Mouse (Mus musculus) cerebral cortex, adult 2 months (tissue): ENCODE measurements around the gene Hlcs.

Experiments
- WGBS: fragments of 180-500 bp; shearing (Covaris S2); methylation state at CpG from one replicate; pipeline ENCODE4 v1.1.7; 2018; 5-methylcytosine and 5-hydroxymethylcytosine counted together

Hlcs gene

GRCm38 (mm10) chr16:94094251-94095108, 218.9 kb downstream of the Hlcs start:
- 4% methylated on average over 48 of the region's 48 CpGs for WGBS

DNA sequence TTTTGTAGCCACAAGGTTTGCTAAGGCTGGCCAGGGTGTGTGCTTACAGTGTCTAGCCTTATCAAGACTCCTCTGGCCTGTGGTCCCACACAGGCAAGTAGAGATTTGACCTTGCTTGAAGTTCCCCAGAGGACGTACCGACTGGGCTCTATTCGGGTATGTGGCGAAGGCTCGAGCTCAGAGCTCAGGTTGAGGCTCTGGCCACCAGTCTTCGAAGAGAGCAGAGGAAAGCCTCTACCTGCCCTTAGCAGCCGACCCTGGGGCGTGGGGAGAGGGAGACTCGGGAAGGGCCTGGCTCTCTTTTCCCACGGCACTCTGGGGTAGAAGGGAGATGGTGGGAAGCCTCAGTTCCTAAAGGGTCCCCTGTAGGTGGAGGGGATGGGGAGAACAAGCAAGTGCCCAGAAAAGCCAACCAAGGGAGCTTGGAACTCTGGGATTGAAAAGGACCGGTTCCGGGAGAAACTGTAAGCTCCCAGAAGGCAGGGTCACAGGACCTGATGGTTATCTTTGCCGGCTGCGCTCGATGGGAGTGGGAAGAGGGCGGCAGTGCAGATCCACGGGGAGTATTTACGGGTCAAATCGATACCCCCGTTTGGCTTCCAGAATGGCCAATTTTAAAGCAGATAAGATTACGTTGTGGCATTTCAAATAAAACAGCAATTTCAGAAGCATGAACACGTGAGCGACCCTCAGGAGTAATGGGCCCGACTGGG, 220.1 kb downstream of the Hlcs start:
- WGBS: 4% methylated on average over 24 of the region's 24 CpGs

GRCm38 (mm10) chr16:94092511-94093150, 220.7 kb downstream of the Hlcs start:
- WGBS: 3% methylated on average over 12 of the region's 12 CpGs

GRCm38 (mm10) chr16:94088819-94089692, 224.3 kb downstream of the Hlcs start:
- WGBS: 14% methylated on average over 14 of the region's 14 CpGs

- WGBS: 6% methylated on average over 11 of the region's 11 CpGs
Observed at GRCm38 (mm10) chr16:94088226-94088748, 225.1 kb downstream of the Hlcs start.

DNA sequence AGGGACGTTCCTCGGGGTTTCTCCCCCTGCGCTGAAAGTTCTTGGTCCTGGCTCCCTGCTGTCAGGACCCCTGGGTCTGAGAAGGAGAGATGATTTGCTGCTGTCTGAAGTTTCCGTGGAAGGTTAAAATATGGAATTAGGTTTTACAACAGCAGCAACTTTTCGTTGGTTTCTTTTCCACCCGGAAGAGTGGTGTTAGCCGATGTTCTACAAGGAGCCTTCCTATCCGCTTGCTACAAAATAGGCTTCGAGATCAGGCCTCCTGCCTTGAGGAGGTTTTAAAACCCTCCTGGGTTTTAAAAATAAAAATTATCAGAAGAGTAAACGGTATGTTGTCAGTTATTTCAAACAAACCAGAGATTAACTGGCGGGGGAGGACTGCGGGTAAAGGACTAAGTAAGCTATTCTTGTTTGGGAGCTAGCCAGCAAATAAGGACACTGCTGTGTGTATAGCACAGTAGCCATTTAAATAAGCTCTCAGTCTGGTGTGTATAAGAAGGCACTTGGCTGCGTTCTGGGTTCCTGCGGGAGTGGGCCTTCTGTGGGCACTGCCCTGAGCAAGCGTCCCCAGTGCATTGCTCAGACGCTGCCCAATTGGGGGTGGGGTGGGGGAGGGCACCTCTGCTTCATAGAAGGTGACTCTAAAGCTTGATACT, 225.7 kb downstream of the Hlcs start:
- 11% methylated on average over 16 of the region's 16 CpGs for WGBS

DNA sequence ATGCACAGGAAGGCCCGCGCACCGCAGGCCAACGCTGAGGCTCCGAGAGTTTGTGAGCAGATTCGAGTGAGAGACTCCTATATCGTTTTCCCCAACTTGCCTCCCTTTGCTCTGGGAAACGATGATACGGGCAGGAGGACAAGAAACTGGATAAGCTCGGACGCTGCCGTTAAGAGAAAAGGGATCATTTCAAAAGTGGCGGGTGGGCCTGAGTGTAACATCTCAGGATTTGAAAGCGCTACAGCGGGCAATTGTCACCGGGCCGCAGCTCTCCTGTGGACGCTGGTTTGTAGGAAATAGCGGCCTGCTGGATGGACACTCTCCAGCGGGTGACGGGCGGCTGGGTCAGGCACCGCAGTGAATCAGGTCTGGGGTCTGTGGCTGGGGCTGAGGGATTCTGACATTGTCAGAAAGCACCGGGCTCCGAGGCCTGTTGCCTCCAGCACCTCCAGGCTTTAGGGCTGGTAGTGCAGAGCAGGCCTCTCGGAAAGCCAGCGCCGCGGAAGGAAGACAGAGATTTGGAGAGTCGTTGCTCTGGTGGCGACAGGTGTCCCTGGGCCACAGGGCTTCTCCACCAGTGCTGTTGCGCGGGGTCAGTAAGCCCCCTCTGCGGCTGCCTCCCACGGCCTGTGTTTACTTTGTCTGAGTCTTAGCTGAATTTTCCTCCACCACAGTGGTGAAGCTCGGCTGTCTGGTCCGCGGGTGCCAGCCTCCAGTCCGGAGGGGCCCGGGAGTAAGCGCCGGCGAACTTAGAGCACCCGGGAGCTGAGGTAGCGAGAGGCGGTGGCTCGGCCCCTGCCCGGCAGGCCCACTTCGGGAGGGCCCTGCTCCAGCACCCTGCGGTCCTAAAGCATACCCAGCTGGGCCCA, 226.4 kb downstream of the Hlcs start:
- 7% methylated on average over 50 of the region's 50 CpGs for WGBS

DNA sequence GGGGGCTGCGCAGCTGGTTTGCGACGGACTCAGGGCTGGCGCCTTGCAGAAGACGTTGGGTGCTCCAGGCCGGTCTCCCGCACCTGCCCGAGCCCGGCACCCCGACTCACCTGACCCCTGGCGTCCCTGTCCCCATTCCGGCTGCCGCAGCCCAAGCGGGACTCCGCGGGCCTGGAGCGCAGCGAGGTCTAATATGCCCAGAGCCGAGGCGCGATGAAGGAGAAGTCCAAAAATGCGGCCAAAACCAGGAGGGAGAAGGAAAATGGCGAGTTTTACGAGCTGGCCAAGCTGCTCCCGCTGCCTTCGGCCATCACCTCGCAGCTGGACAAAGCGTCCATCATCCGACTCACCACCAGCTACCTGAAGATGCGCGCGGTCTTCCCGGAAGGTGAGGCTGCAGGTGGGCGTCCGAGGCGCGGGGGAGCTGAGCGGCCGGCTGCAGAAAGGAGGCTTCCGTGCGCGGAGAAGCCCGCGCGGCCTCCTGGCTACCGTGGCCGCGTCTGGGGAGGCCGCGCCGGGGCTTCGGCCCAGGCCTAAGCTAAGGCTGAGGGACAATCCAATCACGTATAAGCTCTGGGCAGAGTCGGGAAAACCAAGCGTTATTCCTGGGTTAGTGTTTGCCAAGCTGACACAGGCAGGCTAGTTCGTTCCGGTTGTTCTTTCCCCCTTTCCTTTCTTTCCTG, 227.6 kb downstream of the Hlcs start:
- WGBS: 2% methylated on average over 57 of the region's 57 CpGs

GRCm38 (mm10) chr16:94084711-94085602, 228.4 kb downstream of the Hlcs start, which contains the start of gene Sim2:
Sim2 (plus strand) TSS chr16:94084931.
- WGBS: 1% methylated on average over 82 of the region's 96 CpGs

- 2% methylated on average over 41 of the region's 41 CpGs for WGBS
Observed at GRCm38 (mm10) chr16:94083848-94084525, 229.4 kb downstream of the Hlcs start.

GRCm38 (mm10) chr16:94082960-94083847, 230.2 kb downstream of the Hlcs start:
- 4% methylated on average over 46 of the region's 46 CpGs for WGBS

DNA sequence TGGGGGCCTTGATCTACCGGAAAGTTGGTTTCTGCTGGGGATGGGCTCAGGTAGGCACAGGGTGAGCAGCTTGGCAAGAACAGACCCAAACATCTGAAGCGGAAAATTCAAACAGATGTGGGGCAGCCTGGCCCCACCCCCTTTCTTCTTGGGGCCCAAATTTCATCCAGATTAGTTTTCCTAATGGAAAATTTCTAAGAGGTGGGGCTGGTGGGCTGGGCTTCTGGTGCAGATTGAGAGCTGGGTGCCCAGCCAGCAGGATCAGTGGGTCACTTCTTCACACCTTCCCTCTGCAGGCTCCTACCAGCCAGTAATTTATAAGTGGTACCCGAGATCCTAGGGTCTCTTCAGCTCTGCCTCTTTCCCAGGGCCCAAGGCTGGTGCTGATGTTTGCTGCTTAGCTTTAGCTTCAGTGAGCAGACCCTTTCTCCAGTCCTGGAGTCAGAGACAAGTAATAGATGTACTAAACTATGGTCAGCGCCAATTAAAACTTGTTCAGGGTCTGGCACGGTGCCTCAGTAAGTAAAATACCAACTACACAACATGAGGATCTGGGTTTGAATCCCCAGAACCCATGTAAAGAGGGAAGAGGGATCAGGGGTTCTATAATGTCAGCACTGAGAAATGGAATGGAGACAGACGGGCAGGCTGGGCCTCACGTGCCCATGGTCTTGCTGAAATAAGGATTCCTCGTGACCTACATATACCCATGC, 231.2 kb downstream of the Hlcs start:
- 9% methylated on average over 8 of the region's 8 CpGs for WGBS

DNA sequence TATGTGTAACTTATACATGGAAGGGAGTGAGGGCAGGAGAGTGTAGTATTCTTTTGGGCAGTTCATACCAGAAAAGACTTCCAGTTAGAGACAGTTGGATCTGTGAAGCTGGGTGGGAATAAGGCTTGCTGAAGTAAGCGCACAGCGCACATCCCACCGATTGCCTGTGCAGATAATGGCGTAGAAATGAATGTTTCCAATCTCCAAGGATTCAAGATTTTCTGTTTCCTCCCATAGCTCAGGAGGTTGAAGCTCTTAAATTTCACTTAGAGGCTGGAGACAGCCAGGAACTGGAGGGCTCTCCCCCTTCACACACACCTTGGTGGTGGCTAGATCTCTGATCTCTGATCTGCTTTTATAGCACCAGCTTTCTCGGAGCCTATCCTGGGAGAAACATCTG, 231.8 kb downstream of the Hlcs start:
- WGBS: 16% methylated on average over 5 of the region's 5 CpGs

- 3% methylated on average over 13 of the region's 13 CpGs for WGBS
Observed at GRCm38 (mm10) chr16:94079856-94080555, 233.4 kb downstream of the Hlcs start.
